Mouse (Mus musculus): ENCODE measurements at regions not wholly inside any gene's neighbourhood (a gene's known extent, or its start where the extent isn't known, plus 50 kb on each side); places are given as distances from the start of the nearest gene placed in this dataset.

DNA sequence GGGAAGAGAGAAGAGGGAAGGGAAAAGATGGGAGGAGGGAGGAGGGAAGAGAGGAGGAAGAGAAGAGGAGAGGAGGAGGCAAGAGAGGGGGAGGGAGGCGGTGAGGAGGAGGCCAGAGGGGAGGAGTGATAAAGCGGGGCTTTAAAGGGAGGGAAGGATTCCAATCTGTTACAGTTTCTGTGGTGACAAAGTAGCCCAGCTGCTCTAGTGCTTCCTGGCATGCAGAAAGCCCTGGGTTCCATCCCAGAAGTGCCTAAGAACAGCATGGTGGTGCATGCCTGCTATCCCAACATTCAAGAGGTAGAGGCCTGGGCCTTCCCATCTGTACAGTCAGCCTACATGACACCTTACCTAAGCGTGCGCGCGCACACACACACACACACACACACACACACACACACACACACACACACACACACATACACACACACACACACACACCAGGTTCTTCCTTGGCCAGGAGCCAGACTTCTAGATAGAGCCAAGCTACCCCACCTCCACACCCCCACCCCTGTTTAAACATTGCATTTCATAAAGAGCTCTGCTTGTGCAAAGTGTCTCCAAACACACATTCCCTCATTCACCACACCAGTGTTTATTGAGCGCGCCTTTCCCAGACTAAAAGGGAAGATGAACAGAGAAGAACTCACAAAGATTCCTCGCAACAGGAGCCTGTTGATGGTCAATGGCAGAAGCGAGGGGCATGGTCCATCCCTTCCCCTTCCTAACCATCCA lies 226.4 kb downstream of the Cbln4 start:
- Histone ChIP-seq H3K4me3 (ENCODE audit: low read depth, low read length) (no peak overlapping the region), H3K27me3 (ENCODE audit: control insufficient read depth, insufficient read depth, low read length, poor library complexity, severe bottlenecking) (no peaks in the 10 kb centered on the region), H3K4me1 (ENCODE audit: control insufficient read depth, insufficient read depth, low read length) (no peaks in the 10 kb centered on the region), H3K36me3 (ENCODE audit: control insufficient read depth, insufficient read depth, low read length, poor library complexity, severe bottlenecking) (no peaks in the 10 kb centered on the region), H3K9me3 (replicated peaks; ENCODE audit: control insufficient read depth, insufficient read depth, low read length, poor library complexity, severe bottlenecking) (peaks cover 4% of the 10 kb centered on the region; the same call in 1 of the 2 replicates), H3K27ac (ENCODE audit: insufficient read depth, low read length) (no peak overlapping the region), H3K9ac (ENCODE audit: low read depth, poor library complexity, severe bottlenecking) (no peak overlapping the region)
- TF ChIP-seq CTCF (IDR thresholded peaks at IDR 0.05; ENCODE audit: low read depth, low read length) (no peak), POLR2A (IDR thresholded peaks at IDR 0.05; ENCODE audit: insufficient read depth, low read length) (no peak), EP300 (IDR thresholded peaks at IDR 0.05; ENCODE audit: insufficient read depth, low read depth, low read length) (no peak)

DNA sequence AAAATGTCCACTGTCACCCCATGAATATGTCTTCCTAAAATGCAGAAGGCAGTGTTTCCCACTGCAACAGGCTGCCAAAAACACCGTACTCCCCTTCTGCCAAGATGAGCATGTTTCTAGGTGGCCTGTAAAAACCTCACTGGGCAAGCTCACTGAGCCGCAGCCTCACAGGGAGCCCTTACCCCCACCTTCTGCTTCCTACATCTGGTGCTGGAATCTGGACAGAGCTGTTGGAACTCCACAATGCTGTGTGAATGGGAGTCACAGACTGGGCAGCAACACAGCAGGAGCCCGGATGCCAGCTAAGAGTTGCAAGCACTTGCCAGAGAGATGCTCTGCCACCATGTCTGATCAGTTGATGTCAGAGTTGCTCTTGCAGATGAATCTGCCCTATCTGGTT lies 230.6 kb downstream of the Cbln4 start:
- Histone ChIP-seq H3K36me3 (ENCODE audit: control insufficient read depth, insufficient read depth, low read length, poor library complexity, severe bottlenecking) (no peaks in the 10 kb centered on the region), H3K4me1 (ENCODE audit: control insufficient read depth, insufficient read depth, low read length) (peaks cover 3% of the 10 kb centered on the region), H3K9ac (ENCODE audit: low read depth, poor library complexity, severe bottlenecking) (no peak overlapping the region), H3K9me3 (replicated peaks; ENCODE audit: control insufficient read depth, insufficient read depth, low read length, poor library complexity, severe bottlenecking) (no peaks in the 10 kb centered on the region), H3K4me3 (ENCODE audit: low read depth, low read length) (no peak overlapping the region), H3K27ac (ENCODE audit: insufficient read depth, low read length) (no peak overlapping the region), H3K27me3 (ENCODE audit: control insufficient read depth, insufficient read depth, low read length, poor library complexity, severe bottlenecking) (no peaks in the 10 kb centered on the region)
- TF ChIP-seq EP300 (IDR thresholded peaks at IDR 0.05; ENCODE audit: insufficient read depth, low read depth, low read length) (no peak), POLR2A (IDR thresholded peaks at IDR 0.05; ENCODE audit: insufficient read depth, low read length) (no peak), CTCF (IDR thresholded peaks at IDR 0.05; ENCODE audit: low read depth, low read length) (no peak)

DNA sequence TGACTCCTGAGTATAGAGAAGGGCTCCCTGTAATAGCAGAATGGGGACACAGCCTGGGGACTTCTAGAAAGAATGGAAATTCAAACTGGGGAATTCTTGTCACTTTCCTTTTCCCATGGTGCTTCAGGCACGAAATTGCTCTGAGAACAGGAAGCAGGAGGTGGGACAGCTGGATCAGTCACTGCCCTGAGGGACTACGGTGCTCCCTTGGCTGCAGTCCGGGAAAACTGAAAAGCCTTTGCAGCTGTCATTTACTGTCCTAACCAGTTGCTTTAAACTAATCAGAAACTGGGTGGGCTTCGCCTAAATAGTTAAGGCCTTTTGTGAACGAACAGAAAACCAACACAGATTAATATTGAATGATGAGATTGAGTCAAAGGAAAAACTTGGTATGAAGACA lies 237.9 kb downstream of the Cbln4 start:
- Histone ChIP-seq H3K27ac (ENCODE audit: insufficient read depth, low read length) (no peak overlapping the region), H3K36me3 (ENCODE audit: control insufficient read depth, insufficient read depth, low read length, poor library complexity, severe bottlenecking) (no peaks in the 10 kb centered on the region), H3K9ac (ENCODE audit: low read depth, poor library complexity, severe bottlenecking) (no peak overlapping the region), H3K4me3 (ENCODE audit: low read depth, low read length) (no peak overlapping the region), H3K4me1 (ENCODE audit: control insufficient read depth, insufficient read depth, low read length) (no peaks in the 10 kb centered on the region), H3K27me3 (ENCODE audit: control insufficient read depth, insufficient read depth, low read length, poor library complexity, severe bottlenecking) (no peaks in the 10 kb centered on the region), H3K9me3 (replicated peaks; ENCODE audit: control insufficient read depth, insufficient read depth, low read length, poor library complexity, severe bottlenecking) (no peaks in the 10 kb centered on the region; the same call in 1 of the 2 replicates)
- no peak for TF ChIP-seq CTCF (IDR thresholded peaks at IDR 0.05; ENCODE audit: low read depth, low read length)
- TF ChIP-seq EP300 (IDR thresholded peaks at IDR 0.05; ENCODE audit: insufficient read depth, low read depth, low read length): no peak

DNA sequence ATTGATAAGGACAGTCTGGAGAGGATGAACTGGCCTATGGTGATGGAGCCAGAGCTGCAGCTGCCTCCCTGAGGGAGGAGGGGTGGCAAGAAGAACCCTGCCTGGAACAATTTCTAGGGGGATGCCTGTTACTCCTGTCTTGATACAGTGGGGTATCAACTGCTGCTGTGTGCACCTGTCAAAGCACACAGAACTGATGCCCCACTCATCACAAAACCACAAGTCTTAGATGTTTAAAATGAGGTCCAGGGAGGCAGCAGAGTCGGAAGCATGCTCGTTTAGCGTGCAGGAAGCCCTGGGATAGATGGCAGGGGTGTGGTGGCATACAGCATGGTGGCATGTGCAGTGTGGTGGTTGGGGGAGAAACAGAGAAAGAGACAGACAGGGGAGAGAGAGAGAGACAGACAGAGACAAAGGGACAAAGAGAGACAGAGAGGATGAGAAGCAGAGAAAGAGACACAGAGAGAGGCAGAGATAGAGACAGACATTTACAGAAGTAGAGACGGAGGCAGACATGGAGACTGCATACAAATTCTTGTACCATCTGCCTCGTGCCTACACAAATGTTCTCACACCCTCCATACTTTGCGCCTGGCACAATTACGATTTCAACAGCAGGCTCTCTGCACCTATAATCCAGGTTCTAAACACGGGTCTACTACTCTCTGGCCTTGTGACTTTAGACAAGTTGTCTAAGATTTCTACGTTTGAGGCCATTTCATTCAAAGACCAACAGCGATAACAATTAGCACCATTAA lies 242.6 kb downstream of the Cbln4 start:
- Histone ChIP-seq H3K9me3 (replicated peaks; ENCODE audit: control insufficient read depth, insufficient read depth, low read length, poor library complexity, severe bottlenecking) (no peaks in the 10 kb centered on the region; the same call in 1 of the 2 replicates), H3K27ac (ENCODE audit: insufficient read depth, low read length) (no peak overlapping the region), H3K4me1 (ENCODE audit: control insufficient read depth, insufficient read depth, low read length) (no peaks in the 10 kb centered on the region), H3K4me3 (ENCODE audit: low read depth, low read length) (no peak overlapping the region), H3K27me3 (ENCODE audit: control insufficient read depth, insufficient read depth, low read length, poor library complexity, severe bottlenecking) (no peaks in the 10 kb centered on the region), H3K36me3 (ENCODE audit: control insufficient read depth, insufficient read depth, low read length, poor library complexity, severe bottlenecking) (no peaks in the 10 kb centered on the region), H3K9ac (ENCODE audit: low read depth, poor library complexity, severe bottlenecking) (no peak overlapping the region)
- TF ChIP-seq CTCF (IDR thresholded peaks at IDR 0.05; ENCODE audit: low read depth, low read length): no peak
- TF ChIP-seq POLR2A (IDR thresholded peaks at IDR 0.05; ENCODE audit: insufficient read depth, low read length): no peak
- no peak for TF ChIP-seq EP300 (IDR thresholded peaks at IDR 0.05; ENCODE audit: insufficient read depth, low read depth, low read length)

DNA sequence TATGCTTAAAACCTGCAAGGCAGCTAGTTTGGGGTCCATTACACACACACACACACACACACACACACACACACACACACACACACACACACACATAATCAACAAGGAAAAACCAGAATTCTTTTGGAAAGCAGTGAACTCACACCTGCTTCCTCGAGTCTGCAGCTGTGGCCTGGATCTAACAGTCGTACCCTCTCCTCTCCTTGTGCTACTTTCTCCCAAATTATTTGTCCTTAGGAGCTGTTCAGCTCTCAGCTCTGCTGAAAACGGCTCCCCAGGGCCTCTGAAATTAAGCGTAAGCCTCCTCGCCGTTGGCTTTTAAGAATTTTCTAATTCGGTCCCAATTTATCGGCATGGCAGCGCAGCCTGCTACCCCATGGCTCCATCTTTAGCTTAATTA lies 243.9 kb downstream of the Cbln4 start:
- H3K4me1 ChIP-seq (ENCODE audit: control insufficient read depth, insufficient read depth, low read length): no peaks in the 10 kb centered on the region
- H3K9me3 ChIP-seq (replicated peaks; ENCODE audit: control insufficient read depth, insufficient read depth, low read length, poor library complexity, severe bottlenecking): no peaks in the 10 kb centered on the region; the same call in 1 of the 2 replicates
- TF ChIP-seq CTCF (IDR thresholded peaks at IDR 0.05; ENCODE audit: low read depth, low read length) (no peak), POLR2A (IDR thresholded peaks at IDR 0.05; ENCODE audit: insufficient read depth, low read length) (no peak), EP300 (IDR thresholded peaks at IDR 0.05; ENCODE audit: insufficient read depth, low read depth, low read length) (no peak)

DNA sequence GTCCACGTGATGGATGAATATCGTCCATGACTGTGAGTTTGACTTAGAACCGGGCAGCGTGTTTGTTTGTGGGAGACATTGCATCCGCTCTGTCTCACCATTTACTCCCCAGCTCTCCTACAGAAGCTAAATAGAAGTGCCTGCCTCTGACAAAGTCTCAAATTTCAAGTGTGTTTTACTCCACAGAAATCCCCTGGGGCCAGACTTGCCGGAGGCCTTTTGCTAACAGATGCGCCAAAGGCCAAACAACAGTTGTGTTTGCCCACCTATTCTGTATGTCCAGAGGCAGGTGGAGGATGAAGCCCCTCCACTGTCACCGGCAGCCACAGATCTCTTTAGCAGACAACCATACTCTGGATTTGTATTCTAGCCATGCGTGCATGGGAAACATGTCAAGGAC lies 252.6 kb downstream of the Cbln4 start:
- Histone ChIP-seq H3K4me1 (ENCODE audit: control insufficient read depth, insufficient read depth, low read length) (no peaks in the 10 kb centered on the region), H3K9me3 (replicated peaks; ENCODE audit: control insufficient read depth, insufficient read depth, low read length, poor library complexity, severe bottlenecking) (no peaks in the 10 kb centered on the region), H3K36me3 (ENCODE audit: control insufficient read depth, insufficient read depth, low read length, poor library complexity, severe bottlenecking) (no peaks in the 10 kb centered on the region), H3K4me3 (ENCODE audit: low read depth, low read length) (no peak overlapping the region), H3K9ac (ENCODE audit: low read depth, poor library complexity, severe bottlenecking) (no peak overlapping the region), H3K27ac (ENCODE audit: insufficient read depth, low read length) (no peak overlapping the region), H3K27me3 (ENCODE audit: control insufficient read depth, insufficient read depth, low read length, poor library complexity, severe bottlenecking) (no peaks in the 10 kb centered on the region; the same call in 1 of the 2 replicates)
- TF ChIP-seq POLR2A (IDR thresholded peaks at IDR 0.05; ENCODE audit: insufficient read depth, low read length) (no peak), EP300 (IDR thresholded peaks at IDR 0.05; ENCODE audit: insufficient read depth, low read depth, low read length) (no peak), CTCF (IDR thresholded peaks at IDR 0.05; ENCODE audit: low read depth, low read length) (no peak)

More for the DNA sequence above, 243.9 kb downstream of the Cbln4 start:
- Histone ChIP-seq H3K27me3 (ENCODE audit: control insufficient read depth, insufficient read depth, low read length, poor library complexity, severe bottlenecking) (no peaks in the 10 kb centered on the region), H3K9ac (ENCODE audit: low read depth, poor library complexity, severe bottlenecking) (no peak overlapping the region), H3K27ac (ENCODE audit: insufficient read depth, low read length) (no peak overlapping the region), H3K36me3 (ENCODE audit: control insufficient read depth, insufficient read depth, low read length, poor library complexity, severe bottlenecking) (no peaks in the 10 kb centered on the region), H3K4me3 (ENCODE audit: low read depth, low read length) (no peak overlapping the region)

All from ES-Bruce4 (cell line).